Mouse (Mus musculus): ENCODE data around the gene Cygb. TPM values are rescaled to one million over a fixed set of nuclear protein-coding genes. Genes with fewer than 3 reads are reported as not detected.
A peak's percentile ranks its signal among the peaks of the same experiment; 100 is the strongest.

Gene Cygb
- polyA plus RNA-seq, 2 experiments = 0.44 to 0.64 TPM

DNA sequence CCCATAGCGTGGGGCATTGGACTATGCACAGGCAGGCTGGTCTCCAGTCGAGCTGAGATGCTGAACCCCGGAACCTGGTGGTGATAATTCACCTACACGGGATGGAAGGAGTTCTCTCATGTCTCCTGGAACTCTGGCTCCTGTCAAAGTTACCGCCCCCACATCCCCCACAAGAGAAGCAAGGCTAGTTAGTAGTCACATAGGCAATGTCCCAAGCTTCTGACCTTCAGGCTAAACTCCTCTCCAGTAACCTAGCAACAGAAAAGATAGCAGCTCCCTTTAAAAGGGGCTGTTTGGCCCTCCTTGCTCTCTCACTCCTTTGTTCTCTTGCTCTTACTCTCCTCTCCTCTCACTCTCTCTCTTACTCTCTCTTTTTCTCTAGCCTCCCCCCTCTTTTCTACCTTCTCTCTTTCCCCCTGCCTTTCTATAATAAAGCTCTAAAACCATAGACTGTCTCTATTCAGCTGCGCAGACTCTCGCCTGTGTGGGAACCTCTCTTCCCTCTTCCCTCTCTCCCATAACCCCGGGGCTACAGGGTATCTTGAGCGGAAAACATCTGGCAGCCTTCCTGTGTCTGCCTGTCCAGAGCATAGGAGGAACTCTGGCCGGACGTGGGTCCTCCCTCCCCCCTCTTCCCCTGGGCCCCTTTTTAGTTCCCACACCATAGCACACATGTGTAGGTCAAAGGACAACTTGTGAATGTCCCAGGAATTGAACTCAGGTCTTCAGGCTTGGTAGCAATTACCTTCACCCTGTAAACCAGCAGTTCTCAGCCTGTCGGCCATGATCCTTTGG lies 23.7 kb downstream of the Cygb start:
- H3K9me3 ChIP-seq (ENCODE audit: control insufficient read depth, low read length) = no peaks in the 10 kb centered on the region
- no peak for DNase-seq (ENCODE audit: low read depth in 3 of 3, low spot score in 3 of 3)
- no peak for TF ChIP-seq CTCF (IDR thresholded peaks at IDR 0.05; ENCODE audit: low read depth)
- TF ChIP-seq EP300 (IDR thresholded peaks at IDR 0.05; ENCODE audit: low read depth) = no peak
- ATAC-seq (ENCODE audit: insufficient read depth) = no peak
- no peaks in the 10 kb centered on the region for H3K36me3 ChIP-seq (replicated peaks; ENCODE audit: control insufficient read depth, insufficient read depth, low read depth)
- 35% methylated on average over 12 of the region's 12 CpGs for WGBS (ENCODE audit: insufficient replicate concordance)
- no peak overlapping the region for H3K27ac ChIP-seq
- H3K4me3 ChIP-seq (ENCODE audit: insufficient read depth in 1 of 2, low read depth in 2 of 2, low read length in 2 of 2) = no peak overlapping the region
- peaks cover 2 to 6% of the 10 kb centered on the region in 2 experiments for H3K4me1 ChIP-seq (replicated peaks; ENCODE audit: control insufficient read depth in 2 of 2, insufficient read depth in 2 of 2, low read length in 1 of 2)
- no peak overlapping the region for H3K4me2 ChIP-seq (ENCODE audit: low read depth)
- no peak overlapping the region for H3K9ac ChIP-seq (replicated peaks)
- no peaks in the 10 kb centered on the region for H3K27me3 ChIP-seq (ENCODE audit: control insufficient read depth, insufficient read depth, low read length)

GRCm38 (mm10) chr11:116629472-116629871 lies 24.6 kb downstream of the Cygb start:
- ATAC-seq (ENCODE audit: insufficient read depth) = no peak
- DNase-seq (ENCODE audit: low read depth in 3 of 3, low spot score in 3 of 3) = no peak
- no peak overlapping the region for H3K9ac ChIP-seq (replicated peaks)
- 61% methylated on average over 6 of the region's 6 CpGs for WGBS (ENCODE audit: insufficient replicate concordance)
- H3K4me3 ChIP-seq (ENCODE audit: insufficient read depth in 1 of 2, low read depth in 2 of 2, low read length in 2 of 2) = no peak overlapping the region
- H3K4me2 ChIP-seq (ENCODE audit: low read depth) = no peak overlapping the region
- H3K27ac ChIP-seq = no peak overlapping the region
- no peaks in the 10 kb centered on the region for H3K27me3 ChIP-seq (ENCODE audit: control insufficient read depth, insufficient read depth, low read length)
- no peaks in the 10 kb centered on the region for H3K9me3 ChIP-seq (ENCODE audit: control insufficient read depth, low read length)
- TF ChIP-seq EP300 (IDR thresholded peaks at IDR 0.05; ENCODE audit: low read depth) (no peak), CTCF (IDR thresholded peaks at IDR 0.05; ENCODE audit: low read depth) (no peak)
- H3K4me1 ChIP-seq (replicated peaks; ENCODE audit: control insufficient read depth in 2 of 2, insufficient read depth in 2 of 2, low read length in 1 of 2) = peaks cover 11 to 15% of the 10 kb centered on the region in 2 experiments
- H3K36me3 ChIP-seq (replicated peaks; ENCODE audit: control insufficient read depth, insufficient read depth, low read depth) = no peaks in the 10 kb centered on the region

DNA sequence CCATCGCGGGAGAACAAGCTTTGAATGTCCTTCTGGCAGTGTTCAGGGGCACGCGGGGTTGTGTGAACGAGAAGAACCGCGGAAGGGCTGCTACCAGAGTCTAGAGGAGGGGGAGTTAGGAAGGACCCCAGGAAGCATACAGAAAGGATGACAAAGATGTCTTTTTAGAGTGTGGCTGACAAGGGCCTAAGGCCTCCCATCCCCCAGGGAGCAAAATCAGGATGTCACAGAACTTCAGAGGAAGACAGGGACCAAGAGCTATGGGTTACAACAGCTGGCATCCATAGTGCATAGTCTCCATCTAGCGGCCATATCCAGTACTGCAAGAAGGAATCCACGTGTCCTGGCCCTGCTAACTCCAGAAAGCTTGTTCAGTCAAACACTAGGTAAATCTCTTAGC lies 25.4 kb downstream of the Cygb start:
- Histone ChIP-seq H3K4me2 (ENCODE audit: low read depth) (no peak overlapping the region), H3K4me3 (ENCODE audit: insufficient read depth in 1 of 2, low read depth in 2 of 2, low read length in 2 of 2) (no peak overlapping the region), H3K4me1 (replicated peaks; ENCODE audit: control insufficient read depth in 2 of 2, insufficient read depth in 2 of 2, low read length in 1 of 2) (peaks cover 14 to 18% of the 10 kb centered on the region in 2 experiments), H3K27ac (no peak overlapping the region), H3K36me3 (replicated peaks; ENCODE audit: control insufficient read depth, insufficient read depth, low read depth) (no peaks in the 10 kb centered on the region), H3K27me3 (ENCODE audit: control insufficient read depth, insufficient read depth, low read length) (no peaks in the 10 kb centered on the region), H3K9ac (replicated peaks) (no peak overlapping the region), H3K9me3 (ENCODE audit: control insufficient read depth, low read length) (no peaks in the 10 kb centered on the region)
- 60% methylated on average over 9 of the region's 9 CpGs for WGBS (ENCODE audit: insufficient replicate concordance)
- TF ChIP-seq CTCF (IDR thresholded peaks at IDR 0.05; ENCODE audit: low read depth) = peak; percentile 99
- TF ChIP-seq EP300 (IDR thresholded peaks at IDR 0.05; ENCODE audit: low read depth) = no peak
- 0 out of 2 replicates have a peak, but pooled peaks have one; percentile 13 for ATAC-seq (ENCODE audit: insufficient read depth)
- DNase-seq (ENCODE audit: low read depth in 3 of 3, low spot score in 3 of 3) = peak; percentile 69 to 78 (median 74)

- H3K27ac ChIP-seq = no peak overlapping the region
- ATAC-seq (ENCODE audit: insufficient read depth) = no peak
These were observed 26.8 kb downstream of the Cygb start for GRCm38 (mm10) chr11:116627072-116628020.

More at GRCm38 (mm10) chr11:116627072-116628020, 26.8 kb downstream of the Cygb start:
- H3K9me3 ChIP-seq (ENCODE audit: control insufficient read depth, low read length) = no peaks in the 10 kb centered on the region
- no peak overlapping the region for H3K4me2 ChIP-seq (ENCODE audit: low read depth)
- H3K4me3 ChIP-seq (ENCODE audit: insufficient read depth in 1 of 2, low read depth in 2 of 2, low read length in 2 of 2) = no peak overlapping the region
- no peak for TF ChIP-seq EP300 (IDR thresholded peaks at IDR 0.05; ENCODE audit: low read depth)
- peak; percentile 70 for TF ChIP-seq CTCF (IDR thresholded peaks at IDR 0.05; ENCODE audit: low read depth)
- H3K27me3 ChIP-seq (ENCODE audit: control insufficient read depth, insufficient read depth, low read length) = no peaks in the 10 kb centered on the region
- peaks cover 22 to 28% of the 10 kb centered on the region in 2 experiments for H3K4me1 ChIP-seq (replicated peaks; ENCODE audit: control insufficient read depth in 2 of 2, insufficient read depth in 2 of 2, low read length in 1 of 2)
- DNase-seq (ENCODE audit: low read depth in 3 of 3, low spot score in 3 of 3) = no peak
- H3K36me3 ChIP-seq (replicated peaks; ENCODE audit: control insufficient read depth, insufficient read depth, low read depth) = no peaks in the 10 kb centered on the region
- WGBS (ENCODE audit: insufficient replicate concordance) = 18% methylated on average over 10 of the region's 10 CpGs
- H3K9ac ChIP-seq (replicated peaks) = no peak overlapping the region

All from liver, embryonic 14.5 days (tissue).